Mouse (Mus musculus): ENCODE measurements at regions not wholly inside any gene's neighbourhood (a gene's known extent, or its start where the extent isn't known, plus 50 kb on each side); places are given as distances from the start of the nearest gene placed in this dataset.
A peak's percentile ranks its signal among the peaks of the same experiment; 100 is the strongest.

DNA sequence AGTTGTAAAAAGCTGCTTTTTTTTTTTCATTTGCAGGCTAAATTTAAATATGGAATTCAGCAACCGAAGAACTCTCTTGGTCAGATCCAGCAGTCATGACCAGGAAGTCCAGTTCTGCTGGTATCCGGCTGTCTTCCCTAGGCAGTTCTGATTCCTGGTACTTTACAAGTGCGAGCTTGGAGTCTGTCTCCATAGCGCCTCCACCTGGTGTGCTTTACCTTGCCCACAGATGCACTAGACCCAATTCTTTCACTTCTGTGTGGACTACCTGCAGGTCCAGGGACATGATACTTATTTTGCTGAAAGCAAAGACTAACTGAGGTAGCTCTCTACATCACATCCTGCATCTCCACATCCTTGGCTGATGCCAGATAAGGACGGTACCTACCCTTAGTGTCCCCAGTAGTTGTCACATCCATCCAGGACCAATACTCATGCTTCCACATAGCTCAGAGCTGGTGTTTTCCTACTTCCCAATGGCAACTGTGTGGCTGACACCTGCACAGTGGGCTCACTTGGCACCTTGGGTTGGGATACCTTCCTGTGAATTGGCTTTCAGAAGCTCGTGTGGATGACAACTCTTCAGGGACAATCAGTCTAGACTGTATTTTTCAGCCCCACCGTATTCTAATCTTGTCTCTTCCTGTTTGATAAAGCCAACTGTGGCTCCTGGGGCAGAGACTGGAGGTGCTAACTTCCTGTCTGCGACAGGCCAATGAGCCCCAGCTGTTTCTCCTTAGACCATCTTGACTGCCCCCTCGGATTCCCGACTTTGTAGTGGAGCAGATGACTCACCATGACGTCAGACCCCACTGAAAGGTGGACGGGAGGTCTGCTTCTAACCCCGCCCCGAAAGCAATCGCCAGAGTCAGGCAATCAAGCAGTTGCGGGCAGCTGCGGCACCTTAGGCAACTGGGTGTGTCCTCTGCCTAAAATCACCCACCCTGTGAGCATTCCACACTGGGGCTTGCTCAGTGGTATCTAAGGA lies 69.1 kb upstream of the Foxo1 start:
- ATAC-seq (ENCODE audit: insufficient read depth) (no peak), DNase-seq (ENCODE audit: low read depth in 3 of 3, low spot score in 3 of 3) (no peak)
- Histone ChIP-seq H3K4me3 (ENCODE audit: insufficient read depth in 1 of 2, low read depth in 2 of 2, low read length in 2 of 2) (no peak overlapping the region), H3K27ac (no peak overlapping the region), H3K4me1 (replicated peaks; ENCODE audit: control insufficient read depth in 2 of 2, insufficient read depth in 2 of 2, low read length in 1 of 2) (peaks cover 0 to 7% of the 10 kb centered on the region in 2 experiments; a peak in 2 of 4 replicates), H3K9me3 (ENCODE audit: control insufficient read depth, low read length) (no peaks in the 10 kb centered on the region), H3K27me3 (ENCODE audit: control insufficient read depth, insufficient read depth, low read length) (no peaks in the 10 kb centered on the region), H3K9ac (replicated peaks) (no peak overlapping the region), H3K4me2 (ENCODE audit: low read depth) (peak overlapping the region; percentile 13; the same call in 1 of the 2 replicates), H3K36me3 (replicated peaks; ENCODE audit: control insufficient read depth, insufficient read depth, low read depth) (no peaks in the 10 kb centered on the region)
- TF ChIP-seq CTCF (IDR thresholded peaks at IDR 0.05; ENCODE audit: low read depth) (no peak), EP300 (IDR thresholded peaks at IDR 0.05; ENCODE audit: low read depth) (no peak)
- WGBS (ENCODE audit: insufficient replicate concordance): 15% methylated on average over 17 of the region's 17 CpGs

DNA sequence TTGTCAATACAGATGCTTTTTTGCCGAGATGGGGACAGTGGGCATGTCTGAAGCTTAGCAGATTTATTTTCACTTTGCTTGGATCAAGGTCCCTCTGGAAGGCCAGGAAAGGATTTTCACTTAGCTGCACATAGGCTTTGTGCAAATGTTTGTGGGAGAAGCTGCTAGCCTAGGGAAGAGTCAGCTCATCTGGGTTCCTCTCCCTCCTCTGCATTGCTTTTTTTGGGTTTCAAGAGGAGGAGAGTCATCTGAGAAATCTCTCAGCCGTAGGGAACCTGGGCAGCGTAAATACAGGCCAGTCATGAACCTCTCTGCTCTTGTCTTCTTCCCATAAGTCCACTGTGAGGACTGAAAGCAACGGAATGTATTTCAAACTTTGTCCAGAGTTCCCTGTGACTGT lies 68.0 kb upstream of the Foxo1 start:
- no peaks in the 10 kb centered on the region for H3K9me3 ChIP-seq (ENCODE audit: control insufficient read depth, low read length)
- no peak overlapping the region for H3K4me2 ChIP-seq (ENCODE audit: low read depth)
- ATAC-seq (ENCODE audit: insufficient read depth): no peak
- no peak overlapping the region for H3K9ac ChIP-seq (replicated peaks)
- H3K36me3 ChIP-seq (replicated peaks; ENCODE audit: control insufficient read depth, insufficient read depth, low read depth): no peaks in the 10 kb centered on the region
- 56% methylated on average over 4 of the region's 4 CpGs for WGBS (ENCODE audit: insufficient replicate concordance)
- H3K27ac ChIP-seq: no peak overlapping the region
- H3K4me3 ChIP-seq (ENCODE audit: insufficient read depth in 1 of 2, low read depth in 2 of 2, low read length in 2 of 2): no peak overlapping the region
- TF ChIP-seq CTCF (IDR thresholded peaks at IDR 0.05; ENCODE audit: low read depth) (no peak), EP300 (IDR thresholded peaks at IDR 0.05; ENCODE audit: low read depth) (no peak)
- no peak for DNase-seq (ENCODE audit: low read depth in 3 of 3, low spot score in 3 of 3)
- H3K27me3 ChIP-seq (ENCODE audit: control insufficient read depth, insufficient read depth, low read length): no peaks in the 10 kb centered on the region
- H3K4me1 ChIP-seq (replicated peaks; ENCODE audit: control insufficient read depth in 2 of 2, insufficient read depth in 2 of 2, low read length in 1 of 2): peaks cover 0 to 7% of the 10 kb centered on the region in 2 experiments; a peak in 2 of 4 replicates

GRCm38 (mm10) chr3:52210556-52211302 lies 57.4 kb upstream of the Foxo1 start:
- no peak overlapping the region for H3K27ac ChIP-seq
- no peak overlapping the region for H3K4me3 ChIP-seq (ENCODE audit: insufficient read depth in 1 of 2, low read depth in 2 of 2, low read length in 2 of 2)
- H3K27me3 ChIP-seq (ENCODE audit: control insufficient read depth, insufficient read depth, low read length): no peaks in the 10 kb centered on the region
- no peaks in the 10 kb centered on the region for H3K9me3 ChIP-seq (ENCODE audit: control insufficient read depth, low read length)
- H3K36me3 ChIP-seq (replicated peaks; ENCODE audit: control insufficient read depth, insufficient read depth, low read depth): no peaks in the 10 kb centered on the region
- 20% methylated on average over 24 of the region's 24 CpGs for WGBS (ENCODE audit: insufficient replicate concordance)
- no peak for ATAC-seq (ENCODE audit: insufficient read depth)
- no peak overlapping the region for H3K9ac ChIP-seq (replicated peaks)
- no peak overlapping the region for H3K4me2 ChIP-seq (ENCODE audit: low read depth)
- TF ChIP-seq EP300 (IDR thresholded peaks at IDR 0.05; ENCODE audit: low read depth): no peak
- TF ChIP-seq CTCF (IDR thresholded peaks at IDR 0.05; ENCODE audit: low read depth): no peak
- DNase-seq (ENCODE audit: low read depth in 3 of 3, low spot score in 3 of 3): no peak
- no peaks in the 10 kb centered on the region for H3K4me1 ChIP-seq (replicated peaks; ENCODE audit: control insufficient read depth in 2 of 2, insufficient read depth in 2 of 2, low read length in 1 of 2)

DNA sequence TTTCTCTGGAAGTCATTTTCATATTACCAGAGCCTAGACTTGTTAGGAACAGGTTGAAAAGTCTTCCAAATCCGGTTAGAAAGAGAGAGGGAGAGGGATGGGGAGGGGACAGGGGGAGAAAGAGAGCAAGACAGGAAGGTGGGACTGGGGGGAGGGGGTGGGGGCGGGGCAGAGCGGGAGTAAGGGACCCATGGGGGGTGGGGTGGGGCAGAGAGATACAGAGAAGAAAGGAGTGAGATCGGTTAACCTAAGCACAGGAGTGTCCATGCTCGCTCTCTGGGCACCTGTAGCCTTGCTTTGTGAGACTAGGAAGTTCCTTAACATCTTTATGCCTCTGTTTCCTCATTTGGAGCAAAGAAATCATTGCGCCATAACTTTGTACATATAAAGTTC lies 56.8 kb upstream of the Foxo1 start:
- Histone ChIP-seq H3K9ac (replicated peaks) (no peak overlapping the region), H3K9me3 (ENCODE audit: control insufficient read depth, low read length) (no peaks in the 10 kb centered on the region), H3K27ac (no peak overlapping the region), H3K27me3 (ENCODE audit: control insufficient read depth, insufficient read depth, low read length) (no peaks in the 10 kb centered on the region), H3K4me1 (replicated peaks; ENCODE audit: control insufficient read depth in 2 of 2, insufficient read depth in 2 of 2, low read length in 1 of 2) (no peaks in the 10 kb centered on the region), H3K4me3 (ENCODE audit: insufficient read depth in 1 of 2, low read depth in 2 of 2, low read length in 2 of 2) (no peak overlapping the region), H3K4me2 (ENCODE audit: low read depth) (no peak overlapping the region), H3K36me3 (replicated peaks; ENCODE audit: control insufficient read depth, insufficient read depth, low read depth) (no peaks in the 10 kb centered on the region)
- TF ChIP-seq EP300 (IDR thresholded peaks at IDR 0.05; ENCODE audit: low read depth): no peak
- TF ChIP-seq CTCF (IDR thresholded peaks at IDR 0.05; ENCODE audit: low read depth): no peak
- ATAC-seq (ENCODE audit: insufficient read depth): no peak
- WGBS (ENCODE audit: insufficient replicate concordance): 20% methylated on average over 6 of the region's 6 CpGs
- no peak for DNase-seq (ENCODE audit: low read depth in 3 of 3, low spot score in 3 of 3)

DNA sequence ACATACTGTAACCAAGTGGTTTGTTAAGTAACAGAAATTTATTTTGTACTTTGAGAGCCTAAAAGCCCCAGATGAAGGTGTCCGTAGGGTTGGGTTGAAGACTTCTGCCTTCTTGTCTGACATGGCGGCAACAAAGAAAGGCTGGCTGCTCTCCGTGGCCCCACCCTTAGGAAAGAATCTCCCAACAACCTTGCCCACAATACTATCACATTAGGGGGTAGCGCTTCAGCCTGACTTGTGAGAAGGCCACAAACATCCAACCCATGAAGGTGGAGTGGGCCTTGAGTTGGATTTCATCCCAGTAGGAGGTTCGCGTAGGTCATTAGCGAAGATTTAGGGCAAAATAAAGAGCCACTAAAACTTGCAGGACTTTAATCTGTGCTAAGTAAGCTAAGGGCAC lies 54.0 kb upstream of the Foxo1 start:
- ATAC-seq (ENCODE audit: insufficient read depth) (no peak), DNase-seq (ENCODE audit: low read depth in 3 of 3, low spot score in 3 of 3) (no peak)
- 75% methylated on average over 7 of the region's 7 CpGs for whole genome bisulfite sequencing (ENCODE audit: insufficient replicate concordance)
- Histone ChIP-seq H3K36me3 (replicated peaks; ENCODE audit: control insufficient read depth, insufficient read depth, low read depth) (no peaks in the 10 kb centered on the region), H3K27ac (no peak overlapping the region), H3K4me1 (replicated peaks; ENCODE audit: control insufficient read depth in 2 of 2, insufficient read depth in 2 of 2, low read length in 1 of 2) (no peaks in the 10 kb centered on the region), H3K9me3 (ENCODE audit: control insufficient read depth, low read length) (no peaks in the 10 kb centered on the region), H3K9ac (replicated peaks) (no peak overlapping the region), H3K4me3 (ENCODE audit: insufficient read depth in 1 of 2, low read depth in 2 of 2, low read length in 2 of 2) (no peak overlapping the region), H3K4me2 (ENCODE audit: low read depth) (no peak overlapping the region), H3K27me3 (ENCODE audit: control insufficient read depth, insufficient read depth, low read length) (no peaks in the 10 kb centered on the region)
- TF ChIP-seq CTCF (IDR thresholded peaks at IDR 0.05; ENCODE audit: low read depth) (no peak), EP300 (IDR thresholded peaks at IDR 0.05; ENCODE audit: low read depth) (no peak)
